Mouse (Mus musculus) forebrain, embryonic 13.5 days (tissue): ENCODE data around the gene Mecom. TPM values are rescaled to one million over a fixed set of nuclear protein-coding genes. Genes with fewer than 3 reads are reported as not detected.

ENCODE experiments used
- ATAC-seq: fragments of 200-750 bp; cut with Nextera tagmentation; 2 replicates; pipeline ENCODE4 v1.8.0; 2017
- H3K27ac ChIP-seq: fragments of 300-500 bp; sonication (generic); 2 replicates; pipeline ENCODE4 v1.5.1; 2015; ENCODE audit warnings: inconsistent platforms, mild to moderate bottlenecking, moderate library complexity
- H3K27me3 ChIP-seq: fragments of 300-500 bp; sonication (generic); 2 replicates; pipeline ENCODE4 v1.6.1; 2015; ENCODE audit warnings: mild to moderate bottlenecking, inconsistent platforms
- H3K36me3 ChIP-seq: fragments of 300-500 bp; sonication (generic); 2 replicates; pipeline ENCODE4 v1.6.1; 2015; ENCODE audit warnings: mild to moderate bottlenecking, inconsistent platforms; ENCODE audit not compliant: poor library complexity, severe bottlenecking
- H3K4me1 ChIP-seq: fragments of 300-500 bp; sonication (generic); 2 replicates; pipeline ENCODE4 v1.6.1; 2015; ENCODE audit warnings: inconsistent platforms
- H3K4me2 ChIP-seq: fragments of 300-500 bp; sonication (generic); 2 replicates; pipeline ENCODE4 v1.6.1; 2015; ENCODE audit warnings: inconsistent platforms, mild to moderate bottlenecking, moderate library complexity
- H3K4me3 ChIP-seq: fragments of 300-500 bp; sonication (generic); 2 replicates; pipeline ENCODE4 v1.5.1; 2015; ENCODE audit warnings: mild to moderate bottlenecking, inconsistent platforms
- H3K9ac ChIP-seq: fragments of 300-500 bp; sonication (generic); 2 replicates; pipeline ENCODE4 v1.6.1; 2015; ENCODE audit warnings: mild to moderate bottlenecking, inconsistent platforms
- H3K9me3 ChIP-seq: fragments of 300-500 bp; sonication (generic); replicated peaks from 2 replicates; pipeline ENCODE4 v1.6.1; 2016; ENCODE audit warnings: inconsistent platforms
- WGBS: fragments of 180-500 bp; shearing (Covaris S2); methylation state at CpG from one replicate; pipeline ENCODE4 v1.1.7; 2015; 5-methylcytosine and 5-hydroxymethylcytosine counted together
- polyA plus RNA-seq: library from polyadenylated mRNA; unstranded; fragments of >200 nt; fragmentation: Nextera tagmentation; extraction: Ambion mirVana; gene quantifications from 2 replicates; pipeline ENCODE4 v1.2.1, GENCODE M21; 2015

The Mecom gene
- polyA plus RNA-seq, 1 experiment from 2014 or later = 3.7 TPM

DNA sequence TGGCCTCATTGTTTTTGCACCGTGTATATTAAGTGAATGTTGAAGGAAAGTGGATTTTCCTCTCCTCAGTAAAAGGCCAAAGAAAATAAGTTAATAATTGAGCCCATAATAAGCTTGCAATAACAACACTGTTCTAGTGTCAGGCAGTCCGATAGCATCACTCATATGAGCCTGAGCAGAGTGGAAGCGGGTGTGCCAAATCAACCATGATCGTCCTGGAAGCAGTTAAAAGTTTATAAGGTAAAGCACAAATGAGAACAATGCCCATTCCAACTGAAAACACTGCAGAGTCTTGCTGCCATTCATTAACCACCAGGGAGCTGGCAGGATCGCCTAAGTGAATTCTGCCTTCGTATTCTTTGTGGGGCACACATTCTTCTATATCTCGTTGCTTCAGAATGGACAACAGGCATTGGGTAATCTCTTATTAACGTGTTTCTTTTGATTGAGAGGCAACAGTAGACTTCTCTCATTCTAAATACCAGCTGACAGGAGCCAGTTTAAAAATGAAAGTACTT is 542.9 kb downstream of the Mecom start:
- H3K4me1 ChIP-seq = peaks cover 8% of the 10 kb centered on the region
- peak overlapping the region; percentile 10 for H3K4me2 ChIP-seq
- WGBS = 5% methylated on average over 8 of the region's 8 CpGs
- peaks cover 13% of the 10 kb centered on the region for H3K27me3 ChIP-seq
- H3K9me3 ChIP-seq = no peaks in the 10 kb centered on the region
- H3K27ac ChIP-seq = no peak overlapping the region
- H3K4me3 ChIP-seq = no peak overlapping the region
- no peak overlapping the region for H3K9ac ChIP-seq
- ATAC-seq = no peak
- no peaks in the 10 kb centered on the region for H3K36me3 ChIP-seq

DNA sequence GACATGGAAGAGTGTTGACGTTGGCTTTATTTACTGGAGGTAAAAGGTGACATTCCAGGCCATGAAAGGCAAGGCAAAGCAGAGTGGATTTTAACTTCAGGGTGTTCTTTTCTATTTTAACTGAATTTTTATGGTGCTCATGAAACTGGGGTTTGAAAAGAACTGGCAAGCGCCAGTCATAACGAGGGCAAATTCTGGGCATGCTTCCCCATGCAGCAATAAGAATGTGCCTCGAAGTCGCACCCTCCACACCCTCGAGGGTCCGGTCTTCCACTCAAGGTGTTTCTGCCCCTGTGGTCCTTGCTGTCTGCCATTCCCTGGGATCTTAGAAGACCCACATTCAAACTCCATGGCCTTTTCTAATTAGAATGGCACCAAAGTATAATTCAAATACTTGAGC is 547.5 kb downstream of the Mecom start:
- Histone ChIP-seq H3K4me2 (no peak overlapping the region), H3K4me3 (no peak overlapping the region), H3K36me3 (no peaks in the 10 kb centered on the region), H3K27me3 (no peaks in the 10 kb centered on the region), H3K9ac (no peak overlapping the region), H3K9me3 (no peaks in the 10 kb centered on the region), H3K4me1 (peaks cover 7% of the 10 kb centered on the region), H3K27ac (no peak overlapping the region)
- ATAC-seq = no peak
- 76% methylated on average over 7 of the region's 7 CpGs for WGBS

DNA sequence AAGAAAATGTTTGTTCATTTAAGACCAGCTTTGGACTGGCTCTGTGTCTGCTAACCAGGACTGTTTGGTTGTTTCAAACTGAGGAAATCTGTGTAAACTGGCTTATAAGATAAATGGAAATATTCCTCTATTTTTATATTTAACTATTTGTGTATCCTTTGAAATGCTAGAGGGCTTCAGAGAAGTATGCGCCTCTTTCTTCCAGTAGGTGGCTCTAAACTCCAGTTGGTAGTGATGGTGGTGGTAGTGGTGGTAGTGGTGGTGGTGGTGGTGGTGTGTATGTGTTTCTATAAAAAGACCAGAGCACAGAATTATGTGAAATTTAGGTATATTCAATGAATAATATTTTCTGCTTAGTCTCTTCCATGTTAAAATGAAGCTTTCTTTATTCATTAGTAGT is 548.8 kb downstream of the Mecom start:
- Histone ChIP-seq H3K27ac (no peak overlapping the region), H3K4me3 (no peak overlapping the region), H3K9me3 (no peaks in the 10 kb centered on the region), H3K4me2 (no peak overlapping the region), H3K27me3 (no peaks in the 10 kb centered on the region), H3K9ac (no peak overlapping the region), H3K4me1 (no peaks in the 10 kb centered on the region), H3K36me3 (no peaks in the 10 kb centered on the region)
- no peak for ATAC-seq
- 55% methylated on average over 1 of the region's 1 CpGs for WGBS

DNA sequence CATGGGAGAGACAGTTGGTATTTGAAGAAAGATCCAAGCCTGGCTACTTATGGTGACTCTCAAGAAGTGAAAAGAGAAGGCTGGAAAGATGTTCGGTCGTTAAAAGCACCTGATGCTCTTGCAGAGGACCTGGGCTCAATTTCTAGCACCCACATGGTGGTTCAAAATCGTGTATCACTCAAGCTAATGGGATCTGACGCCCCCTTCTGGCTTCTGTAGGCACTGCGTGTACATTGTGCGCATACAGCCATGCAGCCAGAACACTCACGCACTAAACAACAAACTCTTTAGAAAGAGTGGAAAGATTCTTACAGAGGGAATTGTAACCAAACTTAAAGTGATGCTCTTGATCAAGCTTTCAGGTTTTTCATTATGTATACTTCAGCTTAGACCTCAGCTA is 550.7 kb downstream of the Mecom start:
- Histone ChIP-seq H3K27ac (no peak overlapping the region), H3K4me2 (no peak overlapping the region), H3K27me3 (no peaks in the 10 kb centered on the region), H3K4me3 (no peak overlapping the region), H3K9me3 (no peaks in the 10 kb centered on the region), H3K4me1 (no peaks in the 10 kb centered on the region), H3K9ac (no peak overlapping the region), H3K36me3 (no peaks in the 10 kb centered on the region)
- 87% methylated on average over 7 of the region's 7 CpGs for WGBS
- ATAC-seq = no peak

DNA sequence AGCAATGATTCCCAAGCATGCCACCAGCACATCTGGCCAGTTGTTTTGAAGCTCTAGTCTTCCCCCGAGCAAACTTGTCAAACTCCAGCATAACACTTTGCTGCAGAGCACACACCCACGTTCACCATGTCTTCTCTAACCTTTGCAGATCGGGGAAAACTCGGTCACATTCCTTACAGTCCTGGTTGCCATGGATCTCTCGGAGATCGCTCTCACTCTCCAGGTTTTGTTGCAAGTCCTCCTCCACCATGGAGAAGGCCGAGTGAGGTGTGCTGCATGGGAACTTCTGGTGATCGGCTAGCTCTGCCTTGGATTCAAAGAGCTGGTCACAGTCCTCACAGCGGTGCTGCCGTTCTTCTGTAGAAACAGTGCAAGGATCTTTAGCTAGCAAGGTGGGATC is 554.5 kb downstream of the Mecom start:
- Histone ChIP-seq H3K27me3 (no peaks in the 10 kb centered on the region), H3K9ac (no peak overlapping the region), H3K4me1 (no peaks in the 10 kb centered on the region), H3K4me3 (no peak overlapping the region), H3K36me3 (no peaks in the 10 kb centered on the region), H3K27ac (no peak overlapping the region), H3K9me3 (no peaks in the 10 kb centered on the region), H3K4me2 (no peak overlapping the region)
- no peak for ATAC-seq
- WGBS = 81% methylated on average over 10 of the region's 10 CpGs

DNA sequence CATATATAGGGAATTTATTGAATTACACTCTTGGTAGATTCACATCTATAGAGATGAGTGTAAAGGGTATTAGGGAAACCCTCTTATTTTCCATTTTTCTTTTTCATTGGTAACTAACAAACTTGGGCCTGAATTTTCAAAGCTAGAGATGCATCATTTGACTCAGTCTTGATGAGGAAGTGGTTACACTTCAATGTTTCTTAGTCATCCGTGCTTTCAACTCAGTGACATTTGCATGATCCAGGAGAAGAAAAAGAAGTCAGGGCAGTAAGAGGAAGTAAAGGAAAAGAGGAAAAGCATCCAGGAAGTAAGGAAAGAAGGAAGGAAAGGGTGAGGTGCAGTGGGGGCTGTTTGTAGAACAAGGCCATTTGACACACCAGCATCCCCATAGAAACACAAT is 556.3 kb downstream of the Mecom start:
- Histone ChIP-seq H3K9ac (no peak overlapping the region), H3K4me2 (no peak overlapping the region), H3K27me3 (no peaks in the 10 kb centered on the region), H3K4me3 (no peak overlapping the region), H3K27ac (no peak overlapping the region), H3K9me3 (no peaks in the 10 kb centered on the region), H3K36me3 (no peaks in the 10 kb centered on the region), H3K4me1 (no peaks in the 10 kb centered on the region)
- 89% methylated on average over 1 of the region's 1 CpGs for WGBS
- no peak for ATAC-seq

DNA sequence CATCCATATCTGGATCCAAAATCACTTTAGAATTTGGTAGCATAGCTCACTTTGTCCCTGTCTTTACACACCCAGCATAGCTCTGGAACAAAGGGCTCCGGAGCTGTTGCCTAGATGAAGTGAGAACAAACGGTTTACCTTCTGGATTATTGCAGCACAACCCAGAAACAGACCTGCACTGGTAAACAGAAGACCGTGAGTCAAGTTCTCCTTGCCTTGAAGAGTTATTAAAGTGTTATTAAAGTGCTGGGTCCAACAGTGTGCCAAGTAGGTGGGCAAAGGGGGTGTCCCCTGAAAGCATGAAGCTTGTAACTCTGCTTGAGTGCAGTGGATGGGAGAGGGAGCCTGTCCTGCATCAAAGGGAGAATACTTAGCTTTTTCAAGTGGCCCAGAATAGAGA is 563.4 kb downstream of the Mecom start:
- H3K27ac ChIP-seq = no peak overlapping the region
- H3K4me1 ChIP-seq = no peaks in the 10 kb centered on the region
- H3K27me3 ChIP-seq = no peaks in the 10 kb centered on the region
- H3K9me3 ChIP-seq = no peaks in the 10 kb centered on the region
- no peaks in the 10 kb centered on the region for H3K36me3 ChIP-seq
- H3K9ac ChIP-seq = no peak overlapping the region
- no peak for ATAC-seq
- 92% methylated on average over 3 of the region's 3 CpGs for WGBS
- H3K4me3 ChIP-seq = no peak overlapping the region
- no peak overlapping the region for H3K4me2 ChIP-seq

DNA sequence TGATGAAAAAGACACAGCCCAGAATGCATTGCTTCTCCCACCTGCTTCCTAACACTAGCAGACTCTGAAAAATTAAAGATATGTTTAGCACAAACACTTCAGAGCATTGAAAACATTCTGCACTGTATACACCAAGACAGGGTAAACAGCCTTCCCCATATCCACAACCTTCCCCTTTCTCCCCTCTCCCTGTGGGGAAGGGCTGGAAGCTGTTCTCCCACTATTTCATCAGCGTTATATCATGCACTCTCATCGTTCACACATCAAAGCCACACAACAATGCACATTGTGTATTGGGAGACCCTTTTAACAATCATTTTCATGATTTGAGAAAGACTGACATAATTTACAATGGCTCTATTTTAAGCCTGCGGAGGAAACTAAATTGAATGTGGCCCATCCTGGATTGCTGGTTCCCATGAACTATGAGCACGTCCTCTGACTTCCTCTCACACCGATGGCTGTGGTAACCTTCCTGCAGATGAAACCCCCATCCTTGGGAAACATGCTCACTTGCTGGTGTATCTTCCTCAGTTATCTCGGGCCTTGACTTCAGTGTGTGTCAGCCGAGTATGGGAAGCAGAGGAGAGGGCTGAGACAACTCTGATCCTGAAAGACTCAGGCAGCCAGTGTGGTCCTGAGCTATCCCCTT is 566.4 kb downstream of the Mecom start:
- no peaks in the 10 kb centered on the region for H3K4me1 ChIP-seq
- ATAC-seq = no peak
- no peaks in the 10 kb centered on the region for H3K36me3 ChIP-seq
- no peaks in the 10 kb centered on the region for H3K27me3 ChIP-seq
- H3K4me3 ChIP-seq = no peak overlapping the region
- no peak overlapping the region for H3K9ac ChIP-seq
- H3K4me2 ChIP-seq = no peak overlapping the region
- WGBS = 68% methylated on average over 7 of the region's 7 CpGs
- H3K9me3 ChIP-seq = no peaks in the 10 kb centered on the region
- no peak overlapping the region for H3K27ac ChIP-seq

DNA sequence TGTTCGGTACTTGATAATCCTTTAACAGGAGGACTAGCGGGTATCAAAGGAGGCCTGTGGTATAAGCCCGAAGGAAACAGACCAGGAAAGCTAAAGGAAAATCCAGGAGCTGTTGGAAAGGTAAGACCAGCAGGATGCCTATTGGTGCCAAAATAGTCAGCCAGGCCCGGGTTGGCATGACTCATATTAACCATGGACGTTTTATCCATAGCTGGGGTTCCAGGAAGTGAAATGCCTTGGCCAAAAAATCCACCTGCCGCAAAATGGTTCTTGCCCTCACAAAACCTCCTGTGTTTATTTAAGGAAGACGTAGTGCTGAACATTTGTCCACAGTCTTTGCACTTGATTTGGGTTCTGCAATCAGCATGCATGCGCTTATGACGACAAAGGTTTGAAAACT is 567.3 kb downstream of the Mecom start:
- ATAC-seq = no peak
- Histone ChIP-seq H3K4me2 (no peak overlapping the region), H3K4me3 (no peak overlapping the region), H3K9me3 (no peaks in the 10 kb centered on the region), H3K9ac (no peak overlapping the region), H3K27ac (no peak overlapping the region), H3K27me3 (no peaks in the 10 kb centered on the region), H3K4me1 (no peaks in the 10 kb centered on the region), H3K36me3 (no peaks in the 10 kb centered on the region)
- 94% methylated on average over 9 of the region's 9 CpGs for WGBS

DNA sequence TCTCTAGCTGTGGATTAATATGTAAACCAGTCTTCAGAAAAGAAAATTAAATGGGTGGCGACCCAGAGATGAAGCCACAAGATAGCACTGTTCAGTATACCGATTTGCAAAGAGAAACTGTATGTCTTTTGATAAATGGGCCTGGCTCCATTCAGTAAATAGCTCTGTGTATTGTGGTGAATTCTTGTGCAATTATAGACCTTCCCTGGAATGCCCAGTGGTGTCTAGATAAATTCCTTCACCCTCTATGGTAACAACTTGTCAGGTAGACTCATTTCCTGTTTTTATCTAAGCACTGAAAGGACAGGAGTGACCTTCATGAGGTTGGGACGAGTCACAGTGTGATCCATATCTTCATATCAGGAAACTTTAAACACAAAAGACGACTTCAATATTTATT is 571.2 kb downstream of the Mecom start:
- no peak for ATAC-seq
- no peaks in the 10 kb centered on the region for H3K9me3 ChIP-seq
- no peak overlapping the region for H3K4me3 ChIP-seq
- H3K4me1 ChIP-seq = no peaks in the 10 kb centered on the region
- no peak overlapping the region for H3K4me2 ChIP-seq
- no peaks in the 10 kb centered on the region for H3K27me3 ChIP-seq
- H3K36me3 ChIP-seq = no peaks in the 10 kb centered on the region
- no peak overlapping the region for H3K27ac ChIP-seq
- no peak overlapping the region for H3K9ac ChIP-seq
- 80% methylated on average over 4 of the region's 4 CpGs for WGBS

DNA sequence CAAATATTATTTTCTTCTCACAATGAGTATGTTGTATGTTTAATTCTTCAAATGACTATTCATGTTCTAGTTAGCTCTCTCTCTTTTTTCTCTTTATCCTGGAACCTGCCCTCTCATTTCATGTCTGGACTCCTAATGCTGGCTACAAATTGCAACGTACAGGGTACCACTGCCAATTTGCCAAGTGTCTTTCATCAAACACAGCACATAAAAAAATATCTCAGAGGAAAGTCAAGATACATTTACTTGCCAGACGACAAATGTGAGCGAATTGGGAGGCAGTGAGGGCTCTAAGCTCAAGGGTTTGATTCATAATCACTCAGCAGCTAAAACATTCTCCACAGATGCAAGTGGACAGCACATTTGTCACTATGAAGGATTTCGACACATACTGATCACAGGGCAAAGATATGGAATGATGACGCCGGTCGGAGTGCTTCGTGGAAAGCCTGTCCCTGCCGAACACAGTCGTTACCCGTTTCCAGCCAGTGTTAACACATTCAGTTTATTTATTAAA is 579.3 kb downstream of the Mecom start:
- Histone ChIP-seq H3K9ac (no peak overlapping the region), H3K4me2 (no peak overlapping the region), H3K27ac (no peak overlapping the region), H3K4me1 (no peaks in the 10 kb centered on the region), H3K27me3 (no peaks in the 10 kb centered on the region), H3K9me3 (no peaks in the 10 kb centered on the region), H3K4me3 (no peak overlapping the region), H3K36me3 (no peaks in the 10 kb centered on the region)
- WGBS = 89% methylated on average over 11 of the region's 11 CpGs
- no peak for ATAC-seq

DNA sequence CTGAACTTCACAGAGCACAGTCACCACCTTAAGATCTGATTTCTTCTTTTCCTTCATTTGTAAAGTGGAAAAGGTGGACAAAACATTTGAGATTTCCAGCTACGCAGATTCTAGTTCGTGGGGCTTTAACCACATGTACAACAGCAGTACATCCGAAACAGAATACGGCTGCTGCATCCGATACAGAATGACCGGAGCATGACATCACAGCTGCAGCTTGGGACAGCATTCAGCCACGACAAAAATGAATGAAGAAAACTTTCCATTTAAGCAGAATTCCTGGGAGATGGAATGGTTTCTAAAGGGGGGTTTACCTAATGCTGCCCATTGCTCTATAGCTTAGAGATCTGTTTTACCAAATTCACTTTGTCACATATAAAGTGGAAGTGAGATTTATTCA is 583.9 kb downstream of the Mecom start:
- Histone ChIP-seq H3K27me3 (no peaks in the 10 kb centered on the region; the same call in 1 of the 2 replicates), H3K4me1 (no peaks in the 10 kb centered on the region), H3K9me3 (no peaks in the 10 kb centered on the region), H3K36me3 (no peaks in the 10 kb centered on the region), H3K4me3 (no peak overlapping the region), H3K4me2 (no peak overlapping the region), H3K27ac (no peak overlapping the region), H3K9ac (no peak overlapping the region)
- 84% methylated on average over 7 of the region's 7 CpGs for WGBS
- ATAC-seq = no peak

DNA sequence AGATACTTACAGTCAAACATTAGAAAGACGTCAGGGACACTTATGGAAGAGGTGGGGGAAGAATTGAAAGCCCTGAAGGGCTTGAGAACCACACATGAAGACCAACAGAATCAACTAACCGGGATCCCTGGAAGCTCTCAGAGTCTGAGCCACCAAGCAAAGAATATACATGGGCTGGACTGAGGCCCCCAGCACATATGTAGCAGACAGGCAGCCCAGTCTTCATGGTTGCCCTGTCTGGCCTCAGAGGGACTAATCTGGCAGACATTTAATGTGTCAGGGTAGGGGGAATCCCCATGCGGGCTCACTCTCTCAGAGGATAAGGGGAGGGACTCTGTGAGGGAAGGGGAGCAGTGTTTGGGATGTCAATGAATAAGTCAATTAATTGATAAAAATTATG is 584.4 kb downstream of the Mecom start:
- H3K4me2 ChIP-seq = no peak overlapping the region
- H3K36me3 ChIP-seq = no peaks in the 10 kb centered on the region
- H3K4me1 ChIP-seq = no peaks in the 10 kb centered on the region
- 86% methylated on average over 3 of the region's 3 CpGs for WGBS
- no peaks in the 10 kb centered on the region for H3K9me3 ChIP-seq
- no peak overlapping the region for H3K4me3 ChIP-seq
- no peak for ATAC-seq
- H3K27me3 ChIP-seq = no peaks in the 10 kb centered on the region; the same call in 1 of the 2 replicates
- H3K9ac ChIP-seq = no peak overlapping the region
- no peak overlapping the region for H3K27ac ChIP-seq
